Mouse (Mus musculus): ENCODE measurements around the gene Atp1b3. TPM values are rescaled to one million over a fixed set of nuclear protein-coding genes. Genes with fewer than 3 reads are reported as not detected.

The Atp1b3 gene
- polyA plus RNA-seq, 1 experiment from 2014 or later = 186 TPM

GRCm38 (mm10) chr9:96308816-96309215 is 55.4 kb downstream of the Atp1b3 start:
- no peak for ATAC-seq (ENCODE audit: low FRiP score, low TSS enrichment)
- no peak overlapping the region for H3K9ac ChIP-seq (replicated peaks; ENCODE audit: low read length)
- peaks cover 15% of the 10 kb centered on the region for H3K36me3 ChIP-seq (ENCODE audit: insufficient read depth, low read length)
- H3K4me3 ChIP-seq (ENCODE audit: low read length) = no peak overlapping the region
- no peaks in the 10 kb centered on the region for H3K4me1 ChIP-seq (ENCODE audit: insufficient read depth, low read length)
- no peak overlapping the region for H3K27ac ChIP-seq (ENCODE audit: low read length)
- 80% methylated on average over 3 of the region's 3 CpGs for WGBS
- no peaks in the 10 kb centered on the region for H3K9me3 ChIP-seq (ENCODE audit: low read length)
- no peak overlapping the region for H3K4me2 ChIP-seq (replicated peaks; ENCODE audit: low read depth, low read length)
- H3K27me3 ChIP-seq (ENCODE audit: insufficient read depth, low read length) = no peaks in the 10 kb centered on the region

- H3K9me3 ChIP-seq (ENCODE audit: low read length) = no peaks in the 10 kb centered on the region
- ATAC-seq (ENCODE audit: low FRiP score, low TSS enrichment) = no peak
- H3K27me3 ChIP-seq (ENCODE audit: insufficient read depth, low read length) = no peaks in the 10 kb centered on the region
- no peak overlapping the region for H3K4me3 ChIP-seq (ENCODE audit: low read length)
- H3K36me3 ChIP-seq (ENCODE audit: insufficient read depth, low read length) = peaks cover 40% of the 10 kb centered on the region
- H3K4me1 ChIP-seq (ENCODE audit: insufficient read depth, low read length) = no peaks in the 10 kb centered on the region
- H3K4me2 ChIP-seq (replicated peaks; ENCODE audit: low read depth, low read length) = no peak overlapping the region
- H3K9ac ChIP-seq (replicated peaks; ENCODE audit: low read length) = no peak overlapping the region
- 95% methylated on average over 3 of the region's 3 CpGs for WGBS
- no peak overlapping the region for H3K27ac ChIP-seq (ENCODE audit: low read length)
Measured at GRCm38 (mm10) chr9:96299324-96300008, 64.8 kb downstream of the Atp1b3 start.

- H3K4me2 ChIP-seq (replicated peaks; ENCODE audit: low read depth, low read length) = no peak overlapping the region
- WGBS = 100% methylated on average over 7 of the region's 7 CpGs
Measured at GRCm38 (mm10) chr9:96292144-96292543, 72.1 kb downstream of the Atp1b3 start.

GRCm38 (mm10) chr9:96284916-96285315 is 79.3 kb downstream of the Atp1b3 start:
- no peaks in the 10 kb centered on the region for H3K9me3 ChIP-seq (ENCODE audit: low read length)
- H3K9ac ChIP-seq (replicated peaks; ENCODE audit: low read length) = no peak overlapping the region
- no peak for ATAC-seq (ENCODE audit: low FRiP score, low TSS enrichment)
- no peaks in the 10 kb centered on the region for H3K4me1 ChIP-seq (ENCODE audit: insufficient read depth, low read length)
- WGBS = 22% methylated on average over 1 of the region's 1 CpGs
- no peak overlapping the region for H3K4me3 ChIP-seq (ENCODE audit: low read length)
- no peak overlapping the region for H3K27ac ChIP-seq (ENCODE audit: low read length)
- peaks cover 6% of the 10 kb centered on the region for H3K36me3 ChIP-seq (ENCODE audit: insufficient read depth, low read length)
- H3K4me2 ChIP-seq (replicated peaks; ENCODE audit: low read depth, low read length) = no peak overlapping the region
- no peaks in the 10 kb centered on the region for H3K27me3 ChIP-seq (ENCODE audit: insufficient read depth, low read length)

More at GRCm38 (mm10) chr9:96292144-96292543, 72.1 kb downstream of the Atp1b3 start:
- H3K27me3 ChIP-seq (ENCODE audit: insufficient read depth, low read length) = no peaks in the 10 kb centered on the region
- H3K9ac ChIP-seq (replicated peaks; ENCODE audit: low read length) = no peak overlapping the region
- H3K4me1 ChIP-seq (ENCODE audit: insufficient read depth, low read length) = no peaks in the 10 kb centered on the region
- H3K4me3 ChIP-seq (ENCODE audit: low read length) = no peak overlapping the region
- peaks cover 26% of the 10 kb centered on the region for H3K36me3 ChIP-seq (ENCODE audit: insufficient read depth, low read length)
- H3K27ac ChIP-seq (ENCODE audit: low read length) = no peak overlapping the region
- no peak for ATAC-seq (ENCODE audit: low FRiP score, low TSS enrichment)
- no peaks in the 10 kb centered on the region for H3K9me3 ChIP-seq (ENCODE audit: low read length)

Other genes starting within 250 kb of the Atp1b3 start
- gene Gk5, start 245.1 kb downstream of the Atp1b3 start, polyA plus RNA-seq (2015; fragmentation: Nextera tagmentation; extraction: Ambion mirVana) = 5.6 and 5.9 TPM in 2 replicates
- 44.8 and 45.9 TPM in 2 replicates for gene Tfdp2, start 168.2 kb downstream of the Atp1b3 start, polyA plus RNA-seq (2015; fragmentation: Nextera tagmentation; extraction: Ambion mirVana)
- gene Rnf7, start 114.2 kb upstream of the Atp1b3 start, polyA plus RNA-seq (2015; fragmentation: Nextera tagmentation; extraction: Ambion mirVana) = 204 and 207 TPM in 2 replicates
- not detected in 2 replicates for gene Gm28729, start 160.8 kb upstream of the Atp1b3 start, polyA plus RNA-seq (2015; fragmentation: Nextera tagmentation; extraction: Ambion mirVana)

Data from kidney, embryonic 16.5 days (tissue).